Mouse (Mus musculus) cortical plate, adult 2 months (tissue): Measurements from ENCODE around the gene Ccdc32. TPM values are rescaled to one million over a fixed set of nuclear protein-coding genes. Genes with fewer than 3 reads are reported as not detected.

Experiments
- H3K27ac ChIP-seq: fragments of 200-500 bp; 2 replicates; pipeline ENCODE4 v1.5.1; 2012; ENCODE audit warnings: low read length, control low read depth, inconsistent platforms; ENCODE audit not compliant: insufficient read depth
- H3K4me1 ChIP-seq: fragments of 200-500 bp; 2 replicates; pipeline ENCODE4 v1.6.1; 2011; ENCODE audit warnings: low read length; ENCODE audit not compliant: control insufficient read depth, insufficient read depth
- H3K4me3 ChIP-seq: fragments of 200-500 bp; 2 replicates; pipeline ENCODE4 v1.5.1; 2011; ENCODE audit warnings: mild to moderate bottlenecking, low read length, control low read depth; ENCODE audit not compliant: insufficient read depth
- CTCF ChIP-seq: fragments of 200-500 bp; IDR thresholded peaks from 2 replicates; pipeline ENCODE4 v1.5.1; 2011; ENCODE audit warnings: mild to moderate bottlenecking, control low read depth, low read length; ENCODE audit not compliant: insufficient read depth; ENCODE audit errors: extremely low read depth
- POLR2A ChIP-seq: fragments of 200-500 bp; IDR thresholded peaks from 2 replicates; pipeline ENCODE4 v1.6.1; 2011; ENCODE audit warnings: mild to moderate bottlenecking, low read length, control low read depth; ENCODE audit not compliant: insufficient read depth; ENCODE audit errors: extremely low read depth
- polyA plus RNA-seq: library from polyadenylated mRNA; depleted of rRNA; stranded (reverse); fragments of >200 nt; gene quantifications from 2 replicates; pipeline ENCODE4 v1.2.3, GENCODE M21; 2012; rRNA removed

The Ccdc32 gene
- 44.3 and 45.1 TPM in 2 replicates for polyA plus RNA-seq

- Histone ChIP-seq H3K4me3 (peak within 1 kb of the TSS; percentile 96), H3K27ac (no peak within 1 kb of the TSS), H3K4me1 (peaks cover 3% of the 10 kb centered on the region)
- TF ChIP-seq CTCF (no peak), POLR2A (peak; percentile 67; the same call in 1 of the 2 replicates)
Observed at GRCm38 (mm10) chr2:119028941-119029551, at the start of gene Ccdc32. TSS of gene Ccdc32 (minus strand) at chr2:119029393.

GRCm38 (mm10) chr2:119072397-119072796, 43.2 kb upstream of the Ccdc32 start:
- TF ChIP-seq CTCF (no peak), POLR2A (no peak)
- Histone ChIP-seq H3K27ac (no peak overlapping the region), H3K4me1 (no peaks in the 10 kb centered on the region), H3K4me3 (no peak overlapping the region)

- H3K4me3 ChIP-seq: no peak overlapping the region
- no peak overlapping the region for H3K27ac ChIP-seq
- TF ChIP-seq CTCF (no peak), POLR2A (no peak)
- H3K4me1 ChIP-seq: no peaks in the 10 kb centered on the region
Observed at GRCm38 (mm10) chr2:119060139-119060538, 30.9 kb upstream of the Ccdc32 start.

GRCm38 (mm10) chr2:119050132-119050650, 21.0 kb upstream of the Ccdc32 start:
- no peak for TF ChIP-seq CTCF
- no peak for TF ChIP-seq POLR2A
- Histone ChIP-seq H3K4me1 (no peaks in the 10 kb centered on the region), H3K27ac (no peak overlapping the region), H3K4me3 (no peak overlapping the region)

- no peak for TF ChIP-seq CTCF
- no peak for TF ChIP-seq POLR2A
- H3K4me3 ChIP-seq: no peak overlapping the region
- no peak overlapping the region for H3K27ac ChIP-seq
- no peaks in the 10 kb centered on the region for H3K4me1 ChIP-seq
Observed at GRCm38 (mm10) chr2:119047849-119048248, 18.7 kb upstream of the Ccdc32 start.

GRCm38 (mm10) chr2:119046649-119047611, 17.7 kb upstream of the Ccdc32 start, which contains the start of gene Knl1:
TSS of gene Knl1 (plus strand) at chr2:119047119.
- peak within 1 kb of the TSS; percentile 54 for H3K4me3 ChIP-seq
- TF ChIP-seq CTCF (no peak), POLR2A (no peak)
- no peak within 1 kb of the TSS for H3K27ac ChIP-seq
- no peaks in the 10 kb centered on the region for H3K4me1 ChIP-seq

GRCm38 (mm10) chr2:119045163-119045562, 16.0 kb upstream of the Ccdc32 start:
- Histone ChIP-seq H3K27ac (no peak overlapping the region), H3K4me1 (no peaks in the 10 kb centered on the region), H3K4me3 (no peak overlapping the region)
- TF ChIP-seq CTCF: no peak
- no peak for TF ChIP-seq POLR2A

GRCm38 (mm10) chr2:119040882-119041281, 11.7 kb upstream of the Ccdc32 start:
- no peak overlapping the region for H3K27ac ChIP-seq
- H3K4me1 ChIP-seq: no peaks in the 10 kb centered on the region
- peak; percentile 45; the same call in 1 of the 2 replicates for TF ChIP-seq CTCF
- no peak for TF ChIP-seq POLR2A
- no peak overlapping the region for H3K4me3 ChIP-seq

GRCm38 (mm10) chr2:119035397-119035745, 6.2 kb upstream of the Ccdc32 start:
- TF ChIP-seq POLR2A (no peak), CTCF (no peak)
- Histone ChIP-seq H3K4me3 (peak overlapping the region; percentile 52), H3K4me1 (peaks cover 1% of the 10 kb centered on the region; the same call in 1 of the 2 replicates), H3K27ac (no peak overlapping the region)
